Mouse (Mus musculus) frontal cortex, postnatal 25 days (tissue): ENCODE data around the gene Rbm28.
"Not testable (repeated sequence)": the region's sequence is repeated elsewhere in the genome, so short reads cannot be mapped to it uniquely, and the experiment has no call there.

Experiments
- DNase-seq, 2 experiments: peaks; one replicate each; pipeline ENCODE4 v3.0.0; 2022; ENCODE audit warnings: low spot score in 2 of 2

Gene Rbm28

GRCm38 (mm10) chr6:29193961-29194750 lies 29.4 kb upstream of the Rbm28 start:
- no peak for DNase-seq

DNA sequence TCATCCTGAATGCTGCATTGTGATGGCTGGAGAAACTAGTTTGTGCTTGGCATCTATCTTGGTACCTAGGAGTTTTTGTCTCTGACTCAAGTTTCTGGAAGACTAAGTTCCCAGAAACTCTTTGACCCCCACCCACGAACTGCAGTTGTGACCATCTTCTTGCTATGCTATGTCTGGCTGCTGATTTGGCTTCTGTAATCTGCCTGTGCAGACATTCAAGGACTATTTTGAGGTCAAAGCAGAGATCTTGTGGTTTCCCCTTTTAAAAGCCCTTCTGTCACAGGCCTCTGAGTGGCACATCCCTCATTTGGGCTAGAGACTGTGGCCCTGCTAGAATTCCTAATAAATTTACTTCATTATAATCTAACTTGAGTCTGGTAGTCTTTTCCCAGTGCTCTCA lies 23.1 kb upstream of the Rbm28 start:
- DNase-seq, result no peak

- peak in 1 of 2 experiments; percentile 40 for DNase-seq
These were observed 15.0 kb upstream of the Rbm28 start for GRCm38 (mm10) chr6:29179843-29180242.

DNA sequence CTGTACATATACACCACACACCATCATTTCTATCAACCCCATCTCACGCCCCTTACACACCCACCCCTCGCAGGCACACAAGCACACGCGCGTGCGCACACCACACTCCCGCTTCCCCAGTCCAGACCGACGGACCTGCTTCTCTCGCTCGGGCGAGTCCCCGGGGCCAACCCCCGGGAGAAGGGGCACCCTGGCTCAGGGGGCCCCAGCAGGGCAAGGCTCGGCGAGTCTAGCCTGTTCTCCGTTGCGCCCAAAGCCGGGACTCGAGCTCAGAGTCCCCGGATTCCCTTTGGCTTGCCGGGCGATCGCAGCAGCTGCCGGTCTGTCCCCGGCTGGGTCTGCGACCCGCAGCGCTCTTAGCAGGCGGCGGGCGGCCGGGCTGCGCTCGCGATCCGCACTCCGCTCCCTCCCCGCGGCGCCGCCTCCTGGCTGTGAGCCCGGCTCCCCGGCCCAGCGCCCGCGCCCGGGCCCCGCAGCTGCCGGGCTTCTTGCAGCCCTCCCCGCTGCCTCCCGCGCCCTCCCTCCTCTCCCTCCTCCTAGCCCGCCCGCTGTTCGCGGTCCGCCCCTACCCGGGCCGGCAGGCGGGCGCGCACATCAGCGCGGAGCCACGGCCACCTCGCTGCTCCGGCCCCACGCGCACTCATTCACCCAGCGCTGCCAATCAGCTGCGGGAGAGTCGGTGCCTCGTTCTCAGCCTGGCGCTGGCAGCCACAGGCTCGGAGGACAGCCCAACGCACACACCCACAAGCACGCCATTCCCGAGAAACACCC lies 14.3 kb upstream of the Rbm28 start, which contains the start of gene Prrt4:
Gene Prrt4, minus strand, starts transcription at position 697 of the 771 bp plus-strand sequence.
- peak; percentile 44 to 50 for DNase-seq

DNA sequence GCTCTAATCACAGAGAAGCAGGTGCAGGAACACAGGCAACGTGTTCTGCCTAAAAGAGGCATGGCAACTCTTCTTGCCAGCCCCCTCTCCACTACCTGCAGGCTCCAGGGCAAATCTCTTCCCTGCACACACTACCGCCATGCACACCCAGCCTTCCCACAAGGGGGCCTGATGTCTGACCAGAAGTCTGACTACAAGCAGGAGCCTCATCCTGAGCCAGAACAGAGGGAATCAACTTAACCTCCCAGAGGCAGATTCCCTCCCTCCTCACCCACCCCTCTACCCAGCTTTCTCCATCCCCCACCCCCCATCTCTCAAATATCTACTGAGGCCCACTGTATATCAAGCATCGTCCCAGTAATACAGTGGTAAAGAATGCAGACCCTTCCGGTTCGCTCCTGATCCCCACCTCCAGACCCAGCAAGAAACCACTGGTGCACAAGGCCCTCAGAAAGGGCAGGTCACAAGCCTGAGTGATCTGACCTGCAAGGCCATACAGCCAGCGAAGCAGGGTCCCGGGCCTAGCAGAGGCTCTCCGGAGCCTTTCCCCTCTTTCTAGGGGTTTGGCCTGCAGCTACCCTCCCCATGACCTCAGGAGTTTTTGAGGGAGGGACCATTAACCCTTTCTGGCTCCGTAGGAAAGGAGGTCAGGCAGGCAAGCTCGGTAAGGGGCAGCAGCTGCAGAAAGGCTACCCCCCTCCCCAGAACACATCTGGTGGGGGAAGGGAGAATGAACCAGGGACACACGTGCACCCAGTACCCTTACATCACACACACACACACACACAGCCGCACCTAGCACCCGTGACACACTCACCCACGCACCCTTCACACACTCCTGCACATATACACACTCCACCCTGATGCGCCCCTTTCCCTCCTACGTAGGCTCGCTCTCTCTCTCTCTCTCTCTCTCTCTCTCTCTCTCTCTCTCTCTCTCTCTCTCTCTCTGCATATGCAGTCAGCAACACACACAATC lies 13.4 kb upstream of the Rbm28 start:
- no peak for DNase-seq

GRCm38 (mm10) chr6:29175113-29175512 lies 10.3 kb upstream of the Rbm28 start:
- no peak for DNase-seq

DNA sequence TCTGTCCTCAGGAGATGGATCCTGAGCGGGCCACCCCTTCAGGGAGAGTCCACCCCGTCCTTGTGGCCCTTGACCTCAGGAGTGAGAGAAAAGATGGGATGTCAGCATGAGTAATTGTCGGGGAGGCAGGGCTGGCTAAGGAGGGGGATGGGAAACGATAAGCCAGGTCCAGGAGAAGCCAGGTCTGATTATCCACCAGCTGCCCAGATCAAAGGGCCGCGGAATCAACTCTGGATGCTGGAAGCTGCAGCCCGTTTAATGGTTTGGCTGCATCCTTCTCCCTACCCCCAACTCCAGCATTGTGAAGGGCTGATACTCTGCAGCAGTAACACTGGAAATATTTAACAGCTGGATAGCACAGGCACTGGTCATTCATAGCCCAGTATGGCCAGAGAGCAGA lies 9.6 kb upstream of the Rbm28 start:
- no peak for DNase-seq

GRCm38 (mm10) chr6:29170952-29171388 lies 6.2 kb upstream of the Rbm28 start:
- peak; percentile 55 to 56 for DNase-seq

DNA sequence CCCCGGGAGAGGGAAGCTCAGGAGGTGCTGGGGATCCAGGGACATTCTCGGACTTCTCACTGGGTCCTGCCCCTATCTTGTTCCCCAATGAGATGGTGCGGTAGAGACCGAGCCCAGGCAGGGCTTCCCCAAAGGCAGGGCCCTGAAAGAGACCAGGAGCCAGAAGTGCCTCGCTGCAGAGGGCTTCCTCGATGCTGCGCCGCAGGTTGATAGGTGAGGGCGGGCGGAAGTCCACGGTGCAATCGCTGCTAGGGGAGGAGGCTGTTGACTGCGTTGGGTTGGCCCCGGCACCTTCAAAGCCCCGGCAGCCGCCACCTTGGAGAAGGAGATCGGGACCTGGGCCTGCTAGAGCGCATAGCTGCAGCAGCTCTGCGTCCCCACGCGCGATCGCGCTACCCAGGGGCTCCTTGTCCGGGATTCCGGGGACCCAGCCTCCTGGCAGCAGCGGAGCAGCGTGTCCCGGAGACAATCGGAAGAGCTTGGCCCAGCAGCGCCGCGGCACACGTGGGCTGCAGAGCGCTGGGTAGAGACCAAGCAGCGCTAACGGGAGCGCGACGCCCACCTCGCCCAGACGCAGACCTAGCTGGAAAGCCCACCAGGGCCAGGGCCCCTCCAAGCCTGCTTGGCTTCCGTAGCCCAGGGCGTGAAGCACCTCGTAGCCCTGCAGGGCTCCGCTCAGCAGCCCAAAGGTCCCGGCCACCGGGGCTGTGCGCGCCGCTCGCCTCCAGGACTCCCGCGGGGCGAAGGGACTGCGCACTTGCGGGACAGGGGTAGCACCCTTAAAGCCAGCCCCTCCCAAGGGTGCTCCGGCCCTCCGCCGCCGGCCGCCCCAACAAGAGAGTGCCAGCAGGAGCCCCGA lies 5.5 kb upstream of the Rbm28 start:
- DNase-seq, result no peak

GRCm38 (mm10) chr6:29169675-29170062 lies 4.9 kb upstream of the Rbm28 start:
- DNase-seq, result no peak

GRCm38 (mm10) chr6:29168871-29169270 lies 4.1 kb upstream of the Rbm28 start:
- DNase-seq, result no peak

GRCm38 (mm10) chr6:29166196-29166595 lies 1.4 kb upstream of the Rbm28 start:
- DNase-seq, result no peak

- not testable (repeated sequence) for DNase-seq
These were observed 3.5 kb downstream of the Rbm28 start for GRCm38 (mm10) chr6:29161291-29161690.

DNA sequence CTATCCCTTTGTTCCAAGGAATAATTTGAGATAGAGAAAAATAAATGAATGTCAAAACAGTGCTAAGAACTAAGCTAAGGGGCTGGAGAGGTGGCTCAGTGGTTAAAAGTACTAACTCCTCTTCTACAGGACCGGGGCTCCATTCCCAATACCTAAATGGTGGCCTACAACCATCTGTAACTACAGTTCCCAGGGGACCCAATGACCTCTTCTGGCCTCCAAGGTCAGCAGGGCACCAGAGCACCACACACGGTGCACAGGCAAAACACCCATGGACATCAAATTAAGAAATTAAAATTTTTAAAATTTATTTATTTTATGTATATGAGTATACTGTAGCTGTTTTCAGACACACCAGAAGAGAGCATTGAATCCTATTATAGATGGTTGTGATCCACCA lies 4.0 kb downstream of the Rbm28 start:
- DNase-seq, result no peak

- no peak for DNase-seq
These were observed 8.5 kb downstream of the Rbm28 start for GRCm38 (mm10) chr6:29156326-29156725.

- DNase-seq, result no peak
These were observed 14.8 kb downstream of the Rbm28 start for GRCm38 (mm10) chr6:29150001-29150400.

- no peak for DNase-seq
These were observed 17.3 kb downstream of the Rbm28 start for GRCm38 (mm10) chr6:29147407-29148010.

DNA sequence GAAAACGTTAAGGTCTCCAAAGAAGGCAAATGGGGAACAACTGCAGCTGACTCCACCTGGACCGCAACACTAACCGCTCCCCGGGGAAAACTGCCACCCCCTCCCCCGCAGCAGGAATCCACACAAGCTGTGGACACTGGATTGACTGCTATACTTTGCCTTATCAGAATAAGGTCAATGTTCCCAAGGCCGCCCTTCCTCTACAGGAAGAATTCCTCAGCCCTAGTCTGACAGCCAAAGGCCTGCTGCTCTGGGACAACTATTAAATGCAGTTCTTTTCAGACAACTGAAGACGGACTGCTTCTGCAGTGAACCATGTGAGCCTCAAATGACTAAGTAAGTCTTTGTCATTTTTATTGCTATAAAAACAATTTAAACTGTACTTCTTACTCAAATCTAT lies 18.2 kb downstream of the Rbm28 start:
- no peak for DNase-seq

- no peak for DNase-seq
These were observed 19.1 kb downstream of the Rbm28 start for GRCm38 (mm10) chr6:29145456-29146307.
